Comparison of ENCODE assay signal across 20 mouse cellular contexts in genomic region chr16:32677040-32677700, GRCm38 (mm10). TPM values are rescaled to one million over a fixed set of nuclear protein-coding genes. Genes with fewer than 3 reads are reported as not detected.
A peak's percentile ranks its signal among the peaks of the same experiment; 100 is the strongest.
DNase-seq lines count a peak whose midpoint lies in the region; ATAC-seq and TF ChIP-seq lines count a peak whose summit lies in the region.
"Had no signal": no experiment of that assay in that cellular context is flagged by ENCODE, and none has a peak within 500 bp of the region (broad histone marks: within the 10 kb centered on the region; RNA-seq: fewer than 3 reads in every experiment).

No protein-coding gene starts in this region.

- no peaks in the 10 kb centered on the region for H3K27me3 ChIP-seq in hindbrain, embryonic 13.5 days
- no peaks in the 10 kb centered on the region for H3K27me3 ChIP-seq in hindbrain, postnatal 0 days (ENCODE audit: insufficient read depth, low read length)
- H3K27me3 ChIP-seq: forebrain, embryonic 15.5 days; neural tube, embryonic 12.5 days had no signal

- no peak overlapping the region for H3K4me3 ChIP-seq in hindbrain, embryonic 13.5 days
- H3K4me3 ChIP-seq in hindbrain, postnatal 0 days (ENCODE audit: low read length) = no peak overlapping the region
- H3K4me3 ChIP-seq: forebrain, embryonic 15.5 days; neural tube, embryonic 12.5 days had no signal

- no peak for ATAC-seq in hindbrain, embryonic 13.5 days (ENCODE audit: low FRiP score)
- no peak for ATAC-seq in hindbrain, postnatal 0 days
- ATAC-seq: forebrain, embryonic 15.5 days; inflammation-experienced regulatory T-cells, adult 6 months had no signal

- H3K4me2 ChIP-seq in hindbrain, embryonic 13.5 days = no peak overlapping the region
- H3K4me2 ChIP-seq in hindbrain, postnatal 0 days (ENCODE audit: low read depth, low read length) = no peak overlapping the region
- H3K4me2 ChIP-seq: forebrain, embryonic 15.5 days; neural tube, embryonic 12.5 days had no signal

- no peak for TF ChIP-seq CTCF in hindbrain, postnatal 0 days (IDR thresholded peaks at IDR 0.05; ENCODE audit: low read depth)

- H3K27ac ChIP-seq in hindbrain, embryonic 13.5 days = peak overlapping the region; percentile 44; the same call in 1 of the 2 replicates
- no peak overlapping the region for H3K27ac ChIP-seq in hindbrain, postnatal 0 days
- H3K27ac ChIP-seq: forebrain, embryonic 15.5 days; neural tube, embryonic 12.5 days had no signal

- peak; percentile 53 for DNase-seq in adrenal gland, adult 2 months
- no peak for DNase-seq in adrenal gland, postnatal 14 days
- no peak for DNase-seq in hindbrain, postnatal 0 days (ENCODE audit: low spot score)
- DNase-seq in urinary bladder, postnatal 36 days (ENCODE audit: low spot score in 2 of 2) = peak; percentile 68 to 72
- DNase-seq in urinary bladder, postnatal 10 days (ENCODE audit: low spot score) = no peak
- no peak for DNase-seq in embryo, embryonic 10 days (ENCODE audit: low spot score)
- DNase-seq in layer of hippocampus, postnatal 25 days (ENCODE audit: extremely low spot score in 1 of 2, low spot score in 1 of 2) = no peak
- DNase-seq: cerebellum, adult 11 months; kidney, postnatal 10 days; lung, postnatal 10 days had no signal

- H3K4me1 ChIP-seq in hindbrain, embryonic 13.5 days (replicated peaks) = peaks cover 4% of the 10 kb centered on the region; the same call in 1 of the 2 replicates
- H3K4me1 ChIP-seq in hindbrain, postnatal 0 days (ENCODE audit: insufficient read depth, low read length) = no peaks in the 10 kb centered on the region
- H3K4me1 ChIP-seq: forebrain, embryonic 15.5 days; neural tube, embryonic 12.5 days had no signal

- H3K9ac ChIP-seq in hindbrain, embryonic 13.5 days = no peak overlapping the region
- H3K9ac ChIP-seq in hindbrain, postnatal 0 days (replicated peaks; ENCODE audit: low read length) = no peak overlapping the region
- H3K9ac ChIP-seq: forebrain, embryonic 15.5 days; neural tube, embryonic 12.5 days had no signal

- peaks cover 93% of the 10 kb centered on the region for H3K36me3 ChIP-seq in hindbrain, embryonic 13.5 days
- H3K36me3 ChIP-seq in hindbrain, postnatal 0 days (ENCODE audit: insufficient read depth, low read length) = peaks cover 57% of the 10 kb centered on the region

- 79% methylated on average over 10 of the region's 10 CpGs for WGBS in hindbrain, embryonic 13.5 days
- 74% methylated on average over 10 of the region's 10 CpGs for WGBS in hindbrain, postnatal 0 days

- H3K9me3 ChIP-seq in hindbrain, embryonic 13.5 days = no peaks in the 10 kb centered on the region
- H3K9me3 ChIP-seq in hindbrain, postnatal 0 days (ENCODE audit: low read length) = no peaks in the 10 kb centered on the region
- H3K9me3 ChIP-seq: forebrain, embryonic 15.5 days; neural tube, embryonic 12.5 days had no signal

RNA-seq across cellular contexts. Expression of gene Tnk2, which starts 33.5 kb away (rescaled TPM):
- total RNA-seq in adrenal gland, adult 2 months (2021) = 10 to 100 TPM; 26.5 to 47.4 TPM
- polyA plus RNA-seq in adrenal gland, adult 2 months (2012; rRNA removed) = 100 and 110 TPM in 2 replicates
- total RNA-seq in adrenal gland, postnatal 14 days (2021) = 48.5 and 55.4 TPM in 2 replicates
- polyA plus RNA-seq in hindbrain, embryonic 13.5 days (2015; fragmentation: Nextera tagmentation; extraction: Ambion mirVana) = 18.0 and 19.1 TPM in 2 replicates
- total RNA-seq in hindbrain, postnatal 0 days (2014; rRNA removed) = 78.2 and 90.5 TPM in 2 replicates
- polyA plus RNA-seq in hindbrain, postnatal 0 days (2015; fragmentation: Nextera tagmentation; extraction: Ambion mirVana) = 18.6 and 19.2 TPM in 2 replicates
- 100 to 1,000 TPM; 163 to 165 TPM for total RNA-seq in layer of hippocampus, postnatal 25 days (2021)

RNA-seq across cellular contexts. Expression of gene Muc4, which starts 58.5 kb away (rescaled TPM):
- total RNA-seq in adrenal gland, adult 2 months (2021) = not detected
- polyA plus RNA-seq in adrenal gland, adult 2 months (2012; rRNA removed) = not detected in 2 replicates
- not detected in 2 replicates for total RNA-seq in adrenal gland, postnatal 14 days (2021)
- not detected in 2 replicates for polyA plus RNA-seq in hindbrain, embryonic 13.5 days (2015; fragmentation: Nextera tagmentation; extraction: Ambion mirVana)
- not detected in 2 replicates for total RNA-seq in hindbrain, postnatal 0 days (2014; rRNA removed)
- not detected in 2 replicates for polyA plus RNA-seq in hindbrain, postnatal 0 days (2015; fragmentation: Nextera tagmentation; extraction: Ambion mirVana)
- not detected for total RNA-seq in layer of hippocampus, postnatal 25 days (2021)
- total RNA-seq: common myeloid progenitor, adult 5-6 weeks; hematopoietic stem cell, adult 5-6 weeks; layer of hippocampus, postnatal 10 days; left cerebral cortex, postnatal 25 days; megakaryocyte-erythroid progenitor cell, adult 5-6 weeks; midbrain, postnatal 0 days had no signal
- polyA plus RNA-seq: forebrain, embryonic 15.5 days; midbrain, postnatal 0 days had no signal

Comparison
In these comparisons a context has a peak if more than half of its experiments do, and no peak if none do; other contexts are left out.
1. DNase-seq: peak in adrenal gland, adult 2 months (single experiment) and urinary bladder, postnatal 36 days (2 of 2); none in adrenal gland, postnatal 14 days (single experiment), hindbrain, postnatal 0 days (single experiment), urinary bladder, postnatal 10 days (single experiment), embryo, embryonic 10 days (single experiment) and layer of hippocampus, postnatal 25 days (0 of 2).